Mouse (Mus musculus) cerebellum, postnatal 4 days (tissue): ENCODE measurements around the gene Alkbh4.

Source experiments
- DNase-seq, 2 experiments: peaks; one replicate each; pipeline ENCODE4 v3.0.0; 2022; ENCODE audit warnings: low spot score in 2 of 2, mixed read lengths in 1 of 2

The Alkbh4 gene

DNA sequence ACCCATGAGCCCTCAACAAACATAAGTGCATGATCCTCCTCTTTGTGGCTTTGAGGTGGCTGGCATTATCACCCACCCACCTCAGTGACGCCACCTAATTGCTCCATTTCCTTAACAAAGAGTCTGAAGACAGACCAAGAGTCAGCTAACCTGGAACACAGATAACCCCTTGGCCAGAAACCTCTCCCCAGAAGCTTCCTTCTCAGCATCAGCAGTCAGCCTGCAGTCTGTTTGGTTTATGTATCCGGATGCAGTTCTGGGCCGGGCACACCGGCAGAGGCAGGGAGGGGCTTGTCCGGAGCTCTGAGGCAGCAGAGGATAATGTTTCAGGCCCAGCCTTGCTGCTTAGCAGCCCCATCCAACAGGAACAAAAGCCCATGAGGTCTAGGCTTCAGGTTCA is 43.6 kb downstream of the Alkbh4 start:
- DNase-seq: no peak

DNA sequence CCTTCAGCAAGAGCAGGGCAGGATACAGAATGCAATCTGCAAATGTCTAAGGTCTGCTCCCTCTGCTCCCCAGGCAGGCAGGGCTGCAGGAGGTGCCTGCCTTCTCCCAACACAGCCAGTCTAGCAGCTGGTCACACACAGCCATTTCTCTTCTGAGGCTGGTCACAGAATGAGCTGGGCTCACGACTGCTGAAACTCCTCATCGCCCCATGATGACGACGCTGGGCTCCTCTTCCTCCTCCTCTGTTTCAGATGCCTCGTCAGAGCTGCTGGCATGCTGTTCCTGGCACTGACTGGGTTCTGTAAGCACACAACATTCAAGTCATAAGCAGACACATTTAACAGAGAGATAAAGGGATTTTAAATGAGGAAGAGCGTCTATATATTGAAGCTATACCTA is 45.3 kb downstream of the Alkbh4 start:
- DNase-seq: no peak

DNA sequence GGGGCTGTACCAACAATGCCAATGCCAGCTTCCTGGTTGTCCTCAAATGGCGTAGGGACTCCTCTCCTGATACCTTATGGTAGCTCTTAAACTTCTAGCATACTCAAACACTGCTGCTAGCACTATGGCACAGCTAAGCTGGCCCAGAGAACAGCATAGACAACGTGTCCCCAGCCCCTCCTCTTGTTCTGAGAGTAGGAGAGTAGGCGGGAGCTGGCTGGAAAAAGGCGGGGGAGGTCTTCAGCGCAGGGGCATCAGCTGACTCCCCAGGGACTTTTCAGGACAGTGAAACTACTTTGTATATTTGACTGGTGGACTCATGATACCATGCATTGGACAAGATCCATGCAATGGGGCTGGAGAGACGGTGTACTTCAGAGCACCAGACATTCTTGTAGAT is 46.1 kb downstream of the Alkbh4 start:
- DNase-seq: no peak

DNA sequence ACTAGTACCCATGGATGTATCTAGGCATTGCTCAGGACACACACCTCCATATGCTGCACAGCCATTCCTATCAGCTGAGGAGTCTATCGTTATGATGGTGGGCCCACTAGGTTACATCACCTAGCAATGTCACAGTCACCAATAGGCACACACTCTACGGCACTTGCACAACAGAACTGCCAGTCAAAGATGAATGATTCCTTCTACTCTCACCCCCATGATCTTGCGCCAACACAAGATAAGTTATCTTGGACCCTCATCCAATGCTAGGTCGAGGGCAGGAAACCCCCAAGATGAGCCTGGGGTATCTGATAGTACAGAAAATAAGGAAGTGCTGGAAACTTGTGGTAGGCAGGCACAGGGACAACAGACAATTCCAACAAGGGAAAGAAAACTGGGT is 46.9 kb downstream of the Alkbh4 start:
- no peak for DNase-seq

DNA sequence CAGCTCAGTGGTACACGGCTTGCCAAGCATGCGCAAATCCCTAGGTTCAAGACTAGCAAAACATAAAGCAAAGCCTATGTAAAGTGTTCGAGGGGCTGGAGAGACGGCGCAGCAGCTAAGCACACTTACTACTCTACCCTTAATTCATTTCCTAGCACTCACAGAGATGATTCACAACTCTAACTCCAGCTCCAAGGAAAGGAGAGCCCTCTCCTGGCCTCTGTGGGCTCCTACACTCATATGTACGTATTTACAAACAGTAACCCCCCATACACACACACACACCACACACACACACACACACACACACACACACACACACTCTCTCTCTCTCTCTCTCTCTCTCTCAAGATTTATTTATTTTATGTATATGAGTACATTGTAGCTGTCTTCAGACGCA is 47.8 kb downstream of the Alkbh4 start:
- DNase-seq: no peak

DNA sequence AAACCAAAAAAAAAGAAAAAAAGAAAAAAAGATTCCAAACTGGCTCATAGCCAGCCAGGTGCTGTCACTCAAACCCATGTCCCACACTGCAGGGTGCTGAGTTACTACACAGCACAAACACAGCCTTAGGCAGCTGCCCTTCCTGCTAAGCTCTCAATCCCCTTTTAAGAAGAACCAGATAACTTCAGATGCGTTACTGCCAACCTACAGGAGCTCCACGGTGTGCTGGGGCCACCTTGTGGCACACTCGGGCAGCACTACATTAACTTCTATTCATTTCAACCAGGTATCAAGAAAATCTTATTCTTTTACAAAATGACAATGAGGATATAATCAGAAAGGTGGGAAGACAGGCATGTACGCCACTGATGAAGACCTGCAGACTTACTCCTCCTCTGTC is 50.8 kb downstream of the Alkbh4 start:
- DNase-seq: peak in 1 of 2 experiments; percentile 52
